Mouse (Mus musculus) olfactory bulb, adult 2 months (tissue): ENCODE measurements around the gene Mfsd4b1.

Experiments used
- CTCF ChIP-seq: fragments of 200-500 bp; IDR thresholded peaks from 2 replicates; pipeline ENCODE4 v1.5.1; 2012; ENCODE audit warnings: low read depth, mild to moderate bottlenecking, low read length, moderate library complexity; ENCODE audit not compliant: insufficient read depth
- POLR2A ChIP-seq: fragments of 200-500 bp; IDR thresholded peaks from 2 replicates; pipeline ENCODE4 v1.6.1; 2012; ENCODE audit warnings: mild to moderate bottlenecking, low read depth, low read length, moderate library complexity; ENCODE audit not compliant: insufficient read depth

DNA sequence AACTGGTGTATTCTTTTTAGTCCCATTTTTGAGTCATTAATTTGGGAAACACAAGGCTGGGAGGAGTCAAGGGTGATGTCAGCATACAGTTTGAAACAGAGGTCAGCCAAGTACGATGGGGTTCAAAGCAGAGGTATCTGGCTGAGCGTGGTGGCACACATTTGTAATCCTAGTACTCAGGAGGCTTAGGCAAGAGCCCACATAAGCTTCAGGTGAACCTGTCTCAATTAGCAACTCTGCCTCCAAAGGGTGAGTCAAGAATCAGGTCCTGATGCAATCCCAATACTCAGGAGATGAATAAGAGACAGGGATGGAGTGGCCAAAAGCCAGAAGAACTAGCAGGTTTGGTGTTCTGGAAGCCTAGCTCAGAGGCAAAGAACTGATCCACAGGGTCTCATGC lies 7.8 kb upstream of the Mfsd4b1 start:
- TF ChIP-seq CTCF (no peak), POLR2A (no peak)
